Mouse (Mus musculus) E14TG2a.4 (cell line): ENCODE data around the gene Fam53b.

Source experiments
- CTCF ChIP-seq: conservative IDR thresholded peaks from 2 replicates; pipeline ENCODE4 v1.5.1; 2014; ENCODE audit warnings: low read length
- POU5F1 ChIP-seq: IDR thresholded peaks from 2 replicates; pipeline ENCODE4 v1.6.1; 2014; ENCODE audit warnings: low read length, borderline replicate concordance

DNA sequence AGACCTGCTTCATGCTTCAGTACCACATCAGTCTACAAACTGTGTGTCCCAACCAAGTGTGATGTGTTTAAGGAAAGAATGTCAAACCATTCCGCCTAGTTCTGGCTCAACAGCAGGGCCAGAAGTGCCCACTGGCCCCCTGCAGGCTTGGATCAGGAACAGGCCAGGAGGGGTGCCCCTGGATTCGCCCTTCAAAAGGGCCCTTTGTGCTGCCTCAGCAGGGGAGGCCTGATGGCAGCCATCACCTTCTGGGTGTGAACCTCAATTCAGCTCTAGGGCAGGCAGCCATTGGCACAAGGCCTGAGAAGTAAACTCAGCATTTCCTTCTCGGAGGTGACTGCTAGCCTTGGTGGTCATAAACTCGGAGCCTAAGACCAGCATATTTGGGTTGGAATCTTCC, 33.1 kb downstream of the Fam53b start:
- no peak for TF ChIP-seq CTCF
- no peak for TF ChIP-seq POU5F1
